Mouse (Mus musculus) stomach, postnatal 0 days (tissue): ENCODE data around the gene Bmp2k. TPM values are rescaled to one million over a fixed set of nuclear protein-coding genes. Genes with fewer than 3 reads are reported as not detected.
"Not testable (repeated sequence)": the region's sequence is repeated elsewhere in the genome, so short reads cannot be mapped to it uniquely, and the experiment has no call there.

Experiments
- ATAC-seq: fragments of 200-750 bp; cut with Nextera tagmentation; 2 replicates; pipeline ENCODE4 v1.8.0; 2017; ENCODE audit not compliant: low FRiP score, low TSS enrichment
- DNase-seq: peaks from one replicate; pipeline ENCODE4 v3.0.0-alpha.2; 2016; ENCODE audit warnings: low spot score
- H3K27ac ChIP-seq: fragments of 300-500 bp; sonication (generic); replicated peaks from 2 replicates; pipeline ENCODE4 v1.5.1; 2014; ENCODE audit warnings: mild to moderate bottlenecking, control low read depth
- H3K27me3 ChIP-seq: fragments of 300-500 bp; sonication (generic); 2 replicates; pipeline ENCODE4 v1.6.1; 2014; ENCODE audit warnings: low read length; ENCODE audit not compliant: control insufficient read depth, insufficient read depth
- H3K36me3 ChIP-seq: fragments of 300-500 bp; sonication (generic); 2 replicates; pipeline ENCODE4 v1.6.1; 2014; ENCODE audit warnings: low read length, mixed read lengths; ENCODE audit not compliant: control insufficient read depth, insufficient read depth
- H3K4me1 ChIP-seq: fragments of 300-500 bp; sonication (generic); replicated peaks from 2 replicates; pipeline ENCODE4 v1.6.1; 2014; ENCODE audit warnings: antibody characterized with exemption; ENCODE audit not compliant: control insufficient read depth, insufficient read depth
- H3K4me2 ChIP-seq: fragments of 300-500 bp; sonication (generic); replicated peaks from 2 replicates; pipeline ENCODE4 v1.6.1; 2014; ENCODE audit warnings: low read depth, mild to moderate bottlenecking, control low read depth, moderate library complexity
- H3K4me3 ChIP-seq: fragments of 300-500 bp; sonication (generic); 2 replicates; pipeline ENCODE4 v1.5.1; 2014; ENCODE audit warnings: low read depth, low read length, control low read depth
- H3K9ac ChIP-seq: fragments of 300-500 bp; sonication (generic); 2 replicates; pipeline ENCODE4 v1.6.1; 2014; ENCODE audit warnings: mild to moderate bottlenecking, low read length, control low read depth, mixed read lengths
- H3K9me3 ChIP-seq: fragments of 300-500 bp; sonication (generic); 2 replicates; pipeline ENCODE4 v1.6.1; 2016; ENCODE audit warnings: low read length; ENCODE audit not compliant: control insufficient read depth
- CTCF ChIP-seq: IDR thresholded peaks from 2 replicates; pipeline ENCODE4 v1.5.1; 2016; ENCODE audit warnings: antibody characterized with exemption, low read depth, mild to moderate bottlenecking, moderate library complexity
- EP300 ChIP-seq: optimal IDR thresholded peaks from 2 replicates; pipeline ENCODE3; 2016; ENCODE audit warnings: antibody characterized with exemption
- WGBS: fragments of 180-500 bp; shearing (Covaris S2); extraction: QIAGEN DNeasy Blood & Tissue Kit; methylation state at CpG from one replicate; pipeline ENCODE4 v1.1.7; 2014; 5-methylcytosine and 5-hydroxymethylcytosine counted together
- polyA plus RNA-seq: library from polyadenylated mRNA; unstranded; fragments of >200 nt; fragmentation: Nextera tagmentation; extraction: Ambion mirVana; gene quantifications from 2 replicates; pipeline ENCODE4 v1.2.1, GENCODE M21; 2015

The Bmp2k gene
- polyA plus RNA-seq, 1 experiment from 2014 or later = 11.9 TPM

- Histone ChIP-seq H3K4me2 (no peak overlapping the region), H3K27ac (no peak overlapping the region), H3K36me3 (no peaks in the 10 kb centered on the region), H3K4me1 (peaks cover 2% of the 10 kb centered on the region; the same call in 1 of the 2 replicates), H3K27me3 (no peaks in the 10 kb centered on the region), H3K9ac (no peak overlapping the region), H3K4me3 (no peak overlapping the region), H3K9me3 (no peaks in the 10 kb centered on the region)
- TF ChIP-seq EP300 = no peak
- no peak for TF ChIP-seq CTCF
- WGBS = 91% methylated on average over 5 of the region's 5 CpGs
- DNase-seq (no peak), ATAC-seq (no peak)
These were observed 4.8 kb downstream of the Bmp2k start for GRCm38 (mm10) chr5:97002336-97002735.

- ATAC-seq = no peak
- 87% methylated on average over 7 of the region's 7 CpGs for WGBS
- peaks cover 2% of the 10 kb centered on the region; the same call in 1 of the 2 replicates for H3K4me1 ChIP-seq
These were observed 5.4 kb downstream of the Bmp2k start for GRCm38 (mm10) chr5:97002937-97003336.

GRCm38 (mm10) chr5:97004178-97005030, 6.9 kb downstream of the Bmp2k start:
- ATAC-seq (no peak), DNase-seq (no peak)
- peaks cover 2% of the 10 kb centered on the region; the same call in 1 of the 2 replicates for H3K4me1 ChIP-seq
- H3K4me2 ChIP-seq = peak overlapping the region; percentile 17; the same call in 1 of the 2 replicates
- no peaks in the 10 kb centered on the region for H3K27me3 ChIP-seq
- no peak overlapping the region for H3K4me3 ChIP-seq
- no peaks in the 10 kb centered on the region for H3K9me3 ChIP-seq
- TF ChIP-seq EP300 (no peak), CTCF (no peak)
- no peaks in the 10 kb centered on the region for H3K36me3 ChIP-seq
- no peak overlapping the region for H3K9ac ChIP-seq
- WGBS = 50% methylated on average over 23 of the region's 23 CpGs
- H3K27ac ChIP-seq = no peak overlapping the region

More at GRCm38 (mm10) chr5:97002937-97003336, 5.4 kb downstream of the Bmp2k start:
- H3K27ac ChIP-seq = no peak overlapping the region
- H3K4me2 ChIP-seq = no peak overlapping the region
- no peaks in the 10 kb centered on the region for H3K27me3 ChIP-seq
- no peaks in the 10 kb centered on the region for H3K9me3 ChIP-seq
- DNase-seq = no peak
- TF ChIP-seq EP300 (no peak), CTCF (no peak)
- no peaks in the 10 kb centered on the region for H3K36me3 ChIP-seq
- no peak overlapping the region for H3K4me3 ChIP-seq
- no peak overlapping the region for H3K9ac ChIP-seq

DNA sequence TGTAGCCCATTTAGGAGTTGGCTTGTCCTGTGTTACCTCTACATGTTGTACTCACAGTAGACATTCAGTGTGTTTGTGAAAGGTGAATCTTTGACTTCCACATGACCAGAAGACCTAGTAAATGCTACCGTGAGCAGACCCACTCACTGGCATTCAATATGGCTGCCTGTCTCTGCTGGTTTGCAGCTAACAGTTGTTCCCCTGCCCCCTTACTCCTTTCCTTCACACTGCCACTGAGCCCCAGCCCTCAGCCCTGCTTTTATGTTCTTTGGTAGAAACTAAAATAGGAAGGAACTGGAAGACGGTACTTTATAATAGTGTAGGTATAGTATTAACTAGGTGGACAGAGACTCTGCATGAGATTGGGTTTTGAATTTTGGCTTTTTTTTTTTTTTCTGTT, 8.4 kb downstream of the Bmp2k start:
- no peak overlapping the region for H3K27ac ChIP-seq
- TF ChIP-seq EP300 (no peak), CTCF (no peak)
- H3K36me3 ChIP-seq = no peaks in the 10 kb centered on the region
- ATAC-seq (no peak), DNase-seq (no peak)
- H3K9ac ChIP-seq = no peak overlapping the region
- no peaks in the 10 kb centered on the region for H3K9me3 ChIP-seq
- H3K27me3 ChIP-seq = no peaks in the 10 kb centered on the region
- no peak overlapping the region for H3K4me2 ChIP-seq
- no peak overlapping the region for H3K4me3 ChIP-seq
- H3K4me1 ChIP-seq = peaks cover 2% of the 10 kb centered on the region; the same call in 1 of the 2 replicates
- 76% methylated on average over 2 of the region's 2 CpGs for WGBS

- Histone ChIP-seq H3K27ac (no peak overlapping the region), H3K4me1 (0 out of 2 replicates have a peak, but pooled peaks cover 2% of the 10 kb centered on the region), H3K4me2 (no peak overlapping the region), H3K4me3 (no peak overlapping the region), H3K9ac (no peak overlapping the region), H3K9me3 (no peaks in the 10 kb centered on the region), H3K27me3 (no peaks in the 10 kb centered on the region), H3K36me3 (no peaks in the 10 kb centered on the region)
- DNase-seq = no peak
- whole genome bisulfite sequencing = 88% methylated on average over 3 of the region's 3 CpGs
- ATAC-seq = no peak
- TF ChIP-seq EP300 = no peak
- TF ChIP-seq CTCF = no peak
These were observed 9.4 kb downstream of the Bmp2k start for GRCm38 (mm10) chr5:97006929-97007328.

DNA sequence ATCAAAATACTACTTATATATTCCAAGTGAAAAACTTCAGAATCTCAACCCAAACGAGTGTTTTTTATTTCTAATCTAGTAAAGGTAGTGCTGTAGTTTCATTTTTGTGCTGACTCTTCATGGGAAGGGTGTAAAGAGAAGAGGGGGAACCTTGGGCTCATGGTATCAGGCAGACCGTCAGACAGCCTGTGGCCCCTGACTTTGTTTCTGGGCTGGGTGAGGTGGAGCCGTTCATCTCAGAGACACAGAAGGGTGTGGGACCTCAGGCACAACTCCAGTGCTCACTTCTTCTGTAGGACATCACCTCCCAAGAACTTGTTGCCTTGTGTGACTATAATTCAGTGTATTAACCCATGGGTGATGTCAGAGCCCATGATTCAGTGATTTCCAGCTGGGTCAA, 10.0 kb downstream of the Bmp2k start:
- ATAC-seq = no peak

DNA sequence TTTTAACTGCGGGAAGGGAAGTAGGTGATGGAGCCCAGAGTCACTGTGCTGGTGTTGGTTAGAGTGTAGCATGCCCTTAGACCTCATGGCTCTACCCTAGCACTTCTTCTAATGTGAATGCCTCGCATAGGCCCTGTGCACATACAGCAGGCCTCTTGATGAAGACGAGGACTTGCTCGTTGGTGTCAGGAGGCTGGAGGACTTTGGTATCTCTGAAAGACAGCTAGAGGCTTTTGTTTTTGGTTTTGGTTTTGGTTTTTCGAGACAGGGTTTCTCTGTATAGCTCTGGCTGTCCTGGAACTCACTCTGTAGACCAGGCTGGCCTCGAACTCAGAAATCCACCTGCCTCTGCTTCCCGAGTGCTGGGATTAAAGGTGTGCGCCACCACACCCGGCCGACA, 11.7 kb downstream of the Bmp2k start:
- not testable (repeated sequence) for H3K9me3 ChIP-seq, H3K36me3 ChIP-seq, DNase-seq, H3K27me3 ChIP-seq, H3K4me2 ChIP-seq, H3K9ac ChIP-seq, H3K4me1 ChIP-seq, H3K27ac ChIP-seq, H3K4me3 ChIP-seq, ATAC-seq
- 92% methylated on average over 10 of the region's 10 CpGs for WGBS

More for the DNA sequence above, 10.0 kb downstream of the Bmp2k start:
- H3K4me2 ChIP-seq = no peak overlapping the region
- H3K9ac ChIP-seq = no peak overlapping the region
- H3K27ac ChIP-seq = no peak overlapping the region
- no peak for DNase-seq
- H3K9me3 ChIP-seq = no peaks in the 10 kb centered on the region
- 79% methylated on average over 3 of the region's 3 CpGs for WGBS
- H3K36me3 ChIP-seq = no peaks in the 10 kb centered on the region
- no peak for TF ChIP-seq EP300
- no peak for TF ChIP-seq CTCF
- H3K4me1 ChIP-seq = 0 out of 2 replicates have a peak, but pooled peaks cover 2% of the 10 kb centered on the region
- no peaks in the 10 kb centered on the region for H3K27me3 ChIP-seq
- no peak overlapping the region for H3K4me3 ChIP-seq
